Mouse (Mus musculus): ENCODE measurements around the gene Rrp12. TPM values are rescaled to one million over a fixed set of nuclear protein-coding genes. Genes with fewer than 3 reads are reported as not detected.
"Not testable (repeated sequence)": the region's sequence is repeated elsewhere in the genome, so short reads cannot be mapped to it uniquely, and the experiment has no call there.

Rrp12 gene
- total RNA-seq, 2 experiments from 2014 or later = 16.0 to 18.0 TPM

DNA sequence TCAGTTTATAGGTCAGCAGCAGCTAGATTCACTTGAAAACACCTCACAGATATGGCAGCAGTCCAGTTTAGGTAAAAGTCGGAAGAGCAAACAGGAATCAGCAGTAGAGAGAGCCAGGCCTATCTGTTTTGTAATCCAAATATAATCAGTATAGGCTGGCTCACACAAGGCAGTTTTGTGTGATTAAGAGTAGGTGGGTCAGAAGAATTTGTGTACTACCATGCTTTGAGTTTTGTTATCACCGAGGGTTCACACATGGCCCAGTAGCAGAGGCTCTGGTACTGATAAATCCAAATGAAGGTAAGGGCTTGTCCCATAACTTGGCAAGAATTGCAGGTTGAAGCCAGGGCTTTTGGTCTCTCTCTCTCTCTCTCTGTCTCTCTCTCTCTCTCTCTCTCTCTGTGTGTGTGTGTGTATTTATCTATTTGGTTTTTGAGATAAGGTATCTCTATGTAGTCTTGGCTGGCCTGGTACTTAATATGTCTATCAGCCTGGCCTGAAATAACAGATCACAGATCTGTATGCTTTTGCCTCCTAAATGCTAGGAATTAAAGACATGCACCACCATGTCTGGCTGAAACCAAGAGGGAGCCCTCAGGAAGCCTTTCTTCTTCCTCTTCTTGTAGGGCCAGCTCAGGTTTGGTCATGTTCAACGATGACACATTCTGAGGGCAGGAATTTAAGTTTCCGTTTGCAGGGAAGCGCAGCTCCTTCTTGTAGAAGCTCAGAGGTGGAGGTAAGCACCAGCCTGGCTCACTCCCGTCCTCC, 10.5 kb upstream of the Rrp12 start:
- no peak for DNase-seq

DNA sequence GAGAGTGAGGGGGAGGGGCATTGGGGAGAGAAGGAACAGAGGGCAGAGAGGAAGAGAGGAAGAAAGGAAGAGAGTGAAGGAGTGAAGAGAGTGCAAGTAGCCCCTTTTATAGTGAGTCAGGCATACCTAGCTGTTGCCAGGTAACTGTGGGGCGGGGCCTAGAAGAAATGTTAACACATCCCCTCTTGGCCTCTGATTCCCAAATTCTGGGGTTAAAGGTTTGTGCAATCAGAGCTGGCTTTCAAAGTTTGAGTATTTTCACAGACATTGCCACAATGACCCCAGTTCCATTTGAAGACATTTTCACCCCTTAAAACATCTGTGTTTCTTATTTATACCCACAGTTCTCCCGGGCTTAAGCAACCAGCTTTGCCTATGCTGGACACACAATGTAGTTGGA, 9.3 kb upstream of the Rrp12 start:
- DNase-seq = no peak

DNA sequence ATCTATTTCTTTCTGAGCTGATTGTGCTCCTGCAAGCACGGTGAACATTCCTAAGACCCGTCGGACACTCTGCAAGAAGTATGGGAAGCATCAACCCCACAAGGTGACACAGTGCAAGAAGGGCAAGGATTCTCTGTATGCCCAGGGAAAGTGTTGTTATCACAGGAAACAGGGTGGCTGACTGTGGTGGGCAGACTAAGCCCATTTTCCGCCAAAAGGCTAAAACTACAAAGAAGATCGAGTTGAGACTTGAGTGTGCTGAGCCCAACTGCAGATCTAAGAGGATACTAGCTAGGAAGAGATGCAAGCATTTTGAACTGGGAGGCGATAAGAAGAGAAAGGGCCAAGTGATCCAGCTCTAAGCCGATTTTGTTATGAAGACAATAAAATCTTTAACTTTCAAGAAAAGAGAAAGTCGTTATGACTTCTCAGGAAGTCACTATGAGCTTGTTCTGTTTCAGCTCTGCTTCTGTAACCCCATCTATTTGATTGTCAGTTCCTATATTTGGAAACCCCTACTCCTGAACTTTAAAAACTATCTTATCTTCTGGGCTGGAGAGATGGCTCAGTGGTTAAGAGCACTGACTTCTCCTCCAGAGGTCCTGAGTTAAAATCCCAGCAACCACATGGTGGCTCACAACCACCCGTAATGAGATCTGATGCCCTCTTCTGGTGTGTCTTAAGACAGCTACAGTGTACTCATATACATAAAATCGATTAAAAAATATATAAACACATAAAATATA, 7.0 kb upstream of the Rrp12 start:
- no peak for DNase-seq

DNA sequence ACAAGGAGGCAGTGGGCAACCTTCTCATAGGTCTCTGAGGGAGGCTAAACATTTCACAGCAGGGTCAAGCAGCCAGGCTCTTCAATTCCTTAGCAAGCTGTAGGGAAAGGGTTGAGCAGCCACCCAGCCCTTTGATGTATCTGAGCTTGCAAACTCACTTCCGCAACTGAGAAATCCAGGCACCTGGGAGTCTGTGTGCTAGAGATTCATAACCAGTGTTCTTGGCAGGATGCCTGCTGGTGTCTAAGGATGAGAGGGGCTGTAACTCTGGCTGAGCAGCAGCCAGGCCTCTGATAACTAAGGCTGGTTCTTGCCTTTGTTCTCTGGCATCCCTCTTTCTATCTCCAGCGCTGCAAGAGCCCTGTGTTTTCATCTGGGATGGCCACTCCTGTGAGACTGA, 5.7 kb upstream of the Rrp12 start:
- DNase-seq = no peak

DNA sequence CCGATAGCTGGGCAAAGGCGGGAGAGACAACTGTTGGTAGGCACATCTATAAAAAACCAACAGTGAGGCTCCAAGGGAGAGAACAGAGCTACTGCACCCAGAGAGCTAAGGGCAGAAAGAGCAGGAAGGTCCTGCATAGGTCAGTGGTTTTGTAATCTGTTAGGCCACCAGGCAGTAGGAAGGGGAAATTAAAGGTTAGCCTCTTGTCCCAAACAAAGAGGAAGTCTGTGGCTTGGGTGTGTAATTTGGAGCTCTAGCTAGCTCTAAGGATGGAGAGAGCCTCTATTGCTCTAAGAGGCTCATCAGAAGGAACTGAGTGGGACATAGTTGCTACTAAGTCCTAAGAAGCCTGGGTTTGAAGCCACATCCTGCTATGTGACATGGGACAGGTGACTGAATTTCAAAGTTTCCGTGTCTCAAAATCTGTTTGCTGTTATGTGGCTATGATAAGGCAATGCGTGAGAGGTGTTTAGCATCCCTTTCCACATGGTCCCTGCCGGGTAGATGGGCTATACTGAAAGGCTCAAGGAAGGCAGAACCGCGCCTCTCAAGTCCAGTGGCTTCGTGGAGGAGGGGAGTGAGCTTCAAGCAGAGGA, 4.6 kb upstream of the Rrp12 start:
- no peak for DNase-seq

DNA sequence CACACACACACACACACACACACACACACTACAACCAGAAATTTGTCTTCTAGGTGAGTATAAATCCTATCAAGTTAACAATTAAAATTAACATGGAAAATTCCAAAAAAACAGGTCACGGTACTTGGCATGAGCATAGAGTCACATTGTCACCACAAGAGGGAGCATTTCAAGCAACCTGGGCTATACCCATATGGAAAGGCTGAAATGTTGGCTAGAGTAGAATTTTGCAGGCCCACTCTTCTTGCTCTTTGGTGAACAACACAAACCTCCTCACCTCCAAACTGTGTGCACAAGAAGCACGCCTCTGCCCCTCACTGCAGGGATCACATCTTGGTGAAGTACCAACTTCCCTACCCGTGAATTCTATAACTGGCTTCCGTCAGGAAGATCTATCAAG, 2.9 kb upstream of the Rrp12 start:
- DNase-seq = peak; percentile 21 to 51

DNA sequence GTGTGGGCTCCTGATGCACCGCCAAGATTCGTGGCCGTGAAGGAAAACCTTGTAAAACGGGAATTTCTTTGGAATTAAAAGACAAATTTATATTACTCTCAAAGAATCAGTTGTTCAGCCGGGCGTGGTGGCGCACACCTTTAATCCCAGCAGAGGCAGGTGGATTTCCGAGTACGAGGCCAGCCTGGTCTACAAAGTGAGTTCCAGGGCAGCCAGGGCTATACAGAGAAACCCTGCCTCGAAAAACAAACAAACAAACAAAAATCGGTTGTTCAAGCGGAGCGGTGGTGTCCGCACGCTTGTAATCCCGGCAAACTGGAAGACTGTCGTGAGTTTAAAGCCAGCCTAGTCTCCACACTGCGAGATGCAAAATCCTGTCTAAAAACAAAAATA, 342 bp upstream of the Rrp12 start:
- no peak for DNase-seq

DNA sequence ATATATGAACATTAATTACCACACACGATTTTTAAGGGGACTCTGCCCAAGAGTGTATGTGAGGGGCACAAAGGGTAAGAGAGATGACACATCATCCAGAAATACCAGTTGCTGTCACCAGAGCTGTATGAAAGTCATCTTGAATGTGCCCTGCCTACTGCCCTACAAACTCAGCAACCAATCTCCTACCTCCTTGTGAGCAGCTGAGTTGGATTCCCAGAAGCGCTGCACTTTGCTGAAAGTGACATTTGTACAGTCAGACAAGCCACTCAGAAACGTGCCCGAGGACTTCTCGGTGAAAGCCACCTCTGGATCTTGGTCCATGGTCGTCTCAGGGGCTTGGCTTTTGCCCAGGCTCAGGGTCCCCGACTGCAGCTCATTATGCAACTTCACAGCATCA, 1.0 kb downstream of the Rrp12 start:
- DNase-seq = peak in 1 of 2 experiments; percentile 24

DNA sequence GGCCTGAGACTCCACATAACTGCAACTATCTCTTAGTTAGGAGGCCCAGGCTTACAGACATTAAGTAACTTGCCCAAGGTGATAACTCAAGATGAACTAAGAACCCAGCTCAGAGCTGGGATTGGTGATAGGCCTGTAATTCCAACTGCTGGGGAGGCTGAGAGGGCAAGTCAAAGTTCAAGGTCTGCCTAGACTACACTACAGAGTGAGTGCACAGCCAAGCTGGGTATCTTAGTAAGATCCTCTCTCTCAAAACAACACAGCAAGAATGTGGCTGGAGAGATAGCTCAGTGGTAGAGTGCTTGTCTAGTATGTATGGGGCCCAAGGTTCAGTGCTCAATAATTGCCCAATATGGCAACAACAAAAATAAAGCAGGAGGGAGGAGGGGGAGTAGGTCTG, 7.8 kb downstream of the Rrp12 start:
- no peak for DNase-seq

DNA sequence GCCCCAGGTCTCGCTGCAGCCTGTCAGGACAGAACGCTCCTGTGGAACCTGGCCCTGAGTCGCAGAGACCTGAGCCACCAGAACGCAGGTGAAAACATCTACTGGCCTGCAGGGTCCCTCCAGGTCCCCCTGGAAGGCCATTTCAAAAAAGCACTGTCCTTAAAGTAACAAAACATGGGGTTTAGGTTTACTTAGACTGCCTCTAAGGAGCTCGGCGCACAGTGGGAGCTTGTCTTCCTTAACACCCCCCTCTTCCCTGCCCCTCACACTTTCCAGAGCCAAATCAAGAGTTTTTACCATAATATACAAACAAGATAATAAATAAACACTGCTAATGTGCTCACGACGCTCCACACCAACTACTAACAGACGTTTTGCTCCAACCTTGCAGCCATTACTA, 12.1 kb downstream of the Rrp12 start:
- DNase-seq = no peak

DNA sequence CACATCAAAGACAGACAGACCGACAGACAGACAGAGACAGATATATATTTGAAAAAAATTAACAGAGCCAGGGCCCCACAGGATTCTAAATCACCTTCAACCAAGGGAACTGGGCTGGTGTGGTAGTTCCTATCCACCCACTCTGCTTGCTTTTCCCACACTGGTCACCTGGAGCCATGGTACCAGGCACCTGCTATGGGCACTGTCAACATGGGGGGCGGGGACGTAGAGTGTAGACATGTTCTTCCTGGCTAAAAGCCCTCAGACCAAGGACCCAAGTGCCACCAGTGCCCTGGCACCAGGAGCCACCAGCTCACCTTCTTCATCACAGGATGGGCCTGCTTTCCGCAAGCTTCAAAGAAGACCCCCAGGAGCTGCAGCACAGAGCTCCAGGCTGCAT, 14.1 kb downstream of the Rrp12 start:
- no peak for DNase-seq

DNA sequence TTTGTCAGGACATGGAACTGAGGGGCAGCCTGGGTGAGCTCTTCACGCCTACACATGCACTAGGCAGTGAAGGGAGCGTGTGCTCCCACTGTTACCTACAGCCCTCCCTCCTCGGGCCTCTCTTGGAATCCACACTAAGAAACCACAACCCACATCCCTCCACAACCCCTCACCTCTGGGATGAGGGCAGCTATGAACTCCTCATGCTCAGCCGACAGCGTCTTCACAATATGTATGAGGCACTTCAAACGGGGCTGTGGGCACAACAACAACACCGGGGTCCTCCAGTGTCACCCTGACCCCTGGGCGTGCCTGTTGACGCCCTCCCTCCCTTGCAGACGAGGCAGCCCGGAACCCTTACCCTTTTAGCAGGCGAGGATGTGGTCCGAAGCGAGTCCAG, 21.6 kb downstream of the Rrp12 start:
- no peak for DNase-seq

DNA sequence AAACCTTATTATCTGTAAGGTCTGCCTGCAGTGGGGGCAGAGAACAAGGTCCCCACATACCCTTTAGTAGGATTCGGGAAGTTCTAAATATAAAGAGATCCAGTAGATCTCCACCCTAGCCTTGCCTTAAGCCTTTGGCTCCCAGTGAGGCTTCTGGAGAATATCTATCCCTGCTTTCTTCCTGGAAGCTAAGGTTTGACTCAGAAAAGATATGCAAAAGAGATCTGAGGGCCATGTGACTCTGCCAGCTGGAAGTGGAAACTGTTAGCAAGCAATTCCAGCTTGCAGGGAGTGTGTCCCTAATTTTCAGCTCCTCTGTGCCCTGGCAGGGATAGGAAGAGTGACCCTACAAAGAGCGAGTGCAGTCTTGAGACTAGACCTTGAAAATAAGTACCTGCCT, 23.7 kb downstream of the Rrp12 start:
- DNase-seq = no peak

DNA sequence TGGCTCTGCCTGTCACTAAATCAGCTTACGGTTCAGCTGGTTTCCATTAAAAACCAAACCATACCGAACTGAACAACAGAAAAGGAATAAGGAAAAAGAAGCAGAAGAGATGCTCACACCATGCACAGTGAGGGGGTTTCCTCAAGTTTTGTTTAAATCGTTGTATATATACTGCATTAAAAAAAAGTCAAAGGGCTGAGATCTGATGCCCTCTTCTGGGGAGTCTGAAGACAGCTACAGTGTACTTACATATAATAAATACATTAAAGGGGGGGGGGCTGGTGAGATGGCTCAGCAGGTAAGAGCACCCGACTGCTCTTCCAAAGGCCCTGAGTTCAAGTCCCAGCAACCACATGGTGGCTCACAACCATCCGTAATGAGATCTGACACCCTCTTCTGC, 26.0 kb downstream of the Rrp12 start:
- not testable (repeated sequence) for DNase-seq

DNA sequence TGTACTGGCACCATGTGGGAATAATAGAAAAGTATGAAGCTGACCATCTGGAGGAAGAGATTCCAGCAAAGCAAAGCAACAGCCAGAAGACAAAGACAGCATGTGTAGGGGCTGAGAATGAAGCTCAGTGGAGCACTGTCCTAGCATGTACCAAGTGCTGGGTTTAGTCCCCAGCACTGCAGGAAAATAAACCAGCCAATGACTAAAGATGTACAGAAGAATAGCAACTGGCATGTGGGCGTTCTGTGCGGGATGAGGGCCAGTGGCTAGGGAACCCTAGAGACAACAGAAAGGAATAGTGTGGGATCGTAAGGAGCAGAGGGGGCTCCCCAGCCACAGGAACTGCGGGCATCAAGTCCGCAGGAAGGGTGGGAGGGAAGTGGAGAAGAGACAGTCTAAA, 26.7 kb downstream of the Rrp12 start:
- DNase-seq = no peak

DNA sequence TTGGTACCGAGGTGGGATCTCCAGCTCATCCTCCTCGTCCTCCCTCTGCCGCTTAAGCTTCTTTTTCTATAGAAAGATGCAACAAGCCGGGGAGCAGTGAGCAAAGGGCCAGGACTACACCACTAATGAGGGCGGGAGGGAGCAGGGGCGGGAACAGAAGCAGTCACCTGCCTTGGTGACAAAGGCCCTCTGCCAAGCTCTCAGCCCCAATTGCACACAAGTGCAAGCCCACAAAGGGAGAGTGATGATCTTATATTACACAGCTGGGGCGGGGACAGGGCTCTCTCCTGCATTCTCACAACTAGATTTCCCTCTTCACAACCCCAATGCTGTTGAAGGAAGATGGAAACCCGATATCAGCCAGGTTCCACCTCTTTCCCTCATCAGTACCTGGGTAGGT, 29.3 kb downstream of the Rrp12 start:
- no peak for DNase-seq

DNA sequence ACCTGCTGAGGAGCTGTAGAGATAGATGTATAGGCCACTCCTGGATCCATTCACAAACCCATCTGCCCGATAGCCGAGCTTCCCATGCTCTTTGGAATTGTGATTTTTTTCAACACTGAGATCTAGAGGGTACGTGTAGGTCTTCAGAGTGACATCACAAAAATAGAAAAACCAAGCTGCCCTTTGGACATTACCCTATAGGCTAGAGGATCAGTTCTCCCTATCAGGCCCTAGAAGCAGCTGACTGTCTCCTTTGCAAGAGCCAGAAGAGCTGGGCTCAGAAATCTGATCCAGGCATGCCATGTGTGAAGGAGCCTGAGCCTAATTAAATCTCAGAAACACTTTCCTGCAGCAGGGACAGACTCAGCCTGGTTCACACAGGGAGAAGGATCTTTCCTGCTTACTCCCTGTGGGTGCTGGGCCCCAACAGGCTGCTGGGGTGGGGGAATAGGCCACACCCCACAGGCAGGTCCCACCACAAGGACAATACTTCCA, 38.1 kb downstream of the Rrp12 start:
- DNase-seq = no peak

DNA sequence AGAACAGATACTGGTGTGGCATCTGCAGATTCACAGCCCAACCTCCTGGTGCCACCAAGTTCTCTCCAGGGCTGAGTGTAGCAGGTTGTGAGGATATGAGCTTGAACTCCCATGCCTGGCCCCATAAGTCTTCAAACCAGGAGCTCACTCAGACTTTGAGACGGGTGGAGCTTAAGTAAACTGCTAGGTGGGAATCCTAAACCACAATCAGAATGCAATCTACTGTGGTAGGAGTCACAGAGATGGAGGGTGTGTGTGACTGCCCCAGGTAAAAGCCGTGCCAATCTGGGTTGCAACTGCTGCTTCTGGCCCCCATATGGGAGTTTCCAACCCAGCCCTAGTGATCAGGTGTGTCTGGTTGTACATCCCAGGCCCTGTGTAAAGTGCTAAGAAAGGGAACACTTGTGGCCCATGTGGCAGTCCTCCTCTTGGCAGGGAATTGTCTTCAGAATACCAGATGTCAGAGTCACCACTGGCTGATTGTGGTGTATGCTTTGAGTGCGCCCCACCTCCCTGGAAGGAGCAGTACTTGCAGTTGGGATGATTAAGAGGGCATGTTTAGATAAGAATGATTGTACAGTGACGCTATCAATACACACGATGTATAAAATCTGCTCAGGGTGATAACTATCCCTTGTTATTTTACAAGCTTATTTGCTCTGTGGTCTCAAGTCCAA, 38.7 kb downstream of the Rrp12 start:
- DNase-seq = no peak

DNA sequence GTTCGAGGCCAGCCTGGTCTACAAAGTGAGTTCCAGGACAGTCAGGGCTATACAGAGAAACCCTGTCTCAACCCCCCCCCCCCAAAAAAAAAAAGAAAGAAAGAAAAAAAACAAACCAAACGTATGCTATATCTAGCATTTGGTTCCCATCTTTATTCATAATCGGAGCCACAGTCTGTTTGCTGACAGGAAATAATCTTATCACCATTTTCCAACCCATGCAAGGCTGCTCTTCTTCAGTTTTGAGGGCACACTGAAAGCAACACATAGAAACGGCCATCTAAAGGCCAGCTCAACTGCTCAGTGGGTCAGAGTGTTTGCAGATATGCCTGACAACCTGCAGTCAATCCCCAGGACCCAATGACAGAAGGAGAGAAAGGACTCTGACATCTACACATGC, 43.5 kb downstream of the Rrp12 start:
- no peak for DNase-seq

DNA sequence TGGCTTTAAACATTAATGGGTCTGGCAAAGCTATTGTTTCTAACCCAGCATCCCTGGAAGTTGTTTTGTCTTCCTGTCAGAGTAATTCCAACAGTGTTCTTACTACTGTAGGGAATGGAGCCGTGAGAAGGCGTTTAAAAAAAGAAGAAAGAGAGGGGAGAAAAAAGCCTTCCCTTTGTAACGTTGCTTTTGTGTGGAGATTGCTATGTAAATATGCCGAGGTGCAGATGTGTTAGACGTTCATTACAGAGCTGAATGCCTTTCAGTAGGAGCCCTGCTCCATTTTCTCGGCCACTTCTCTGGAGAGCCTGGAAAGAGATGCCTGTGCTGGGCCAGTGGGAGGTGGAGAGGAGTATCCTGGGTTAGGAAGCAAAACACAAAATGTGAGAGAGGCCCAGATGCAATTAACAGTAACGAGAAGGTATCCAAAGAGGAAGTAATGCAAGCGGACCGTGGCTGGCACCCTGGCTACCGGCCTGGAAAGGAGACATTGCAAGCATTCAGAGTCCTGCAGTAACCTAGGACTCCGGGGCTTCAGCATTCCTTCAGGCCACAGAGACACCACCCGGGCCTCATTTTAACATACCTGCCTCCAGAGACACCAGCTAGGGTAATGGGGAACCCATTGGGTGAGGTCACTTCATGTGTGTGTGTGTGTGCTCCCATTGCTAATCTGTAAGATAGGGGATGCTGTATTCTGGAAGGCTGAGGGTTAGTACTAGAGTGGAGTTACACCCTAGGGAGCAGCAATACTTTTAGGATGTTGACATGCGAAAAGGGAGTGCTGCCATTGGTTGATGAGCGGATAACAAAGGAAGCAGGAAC, 45.0 kb downstream of the Rrp12 start:
- no peak for DNase-seq

DNA sequence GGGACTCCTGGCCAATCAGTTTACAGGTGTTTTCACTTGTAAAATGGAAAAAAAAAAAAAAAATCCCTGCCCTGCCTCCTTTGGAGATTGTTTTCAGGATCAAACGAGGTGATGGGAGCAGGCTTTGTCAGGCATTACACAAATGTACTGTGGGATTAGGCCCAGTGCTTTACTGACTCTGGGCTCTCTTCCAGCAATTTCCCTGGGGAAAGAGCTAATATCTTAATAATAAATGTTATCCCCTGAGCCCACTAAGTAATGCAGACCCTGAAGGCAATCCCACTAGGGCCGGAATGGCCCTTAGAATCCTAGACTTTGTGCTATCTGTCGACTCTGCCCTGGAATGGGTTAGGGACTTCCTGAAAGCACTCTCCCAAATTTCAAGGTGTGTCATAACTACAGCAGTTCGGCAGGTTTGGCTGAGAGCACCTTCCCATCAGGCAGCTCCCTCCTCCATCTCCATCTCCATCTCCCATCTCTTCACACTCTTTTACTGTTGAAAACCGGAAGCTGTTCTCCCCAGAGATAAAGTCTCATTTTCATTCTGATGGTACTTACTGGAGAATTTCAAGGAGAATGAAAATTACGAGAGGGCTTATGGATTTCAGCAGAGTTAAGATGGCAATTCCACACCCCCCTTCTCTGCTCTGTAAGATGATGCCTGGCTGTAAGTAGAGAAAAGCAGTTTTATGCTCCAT, 45.8 kb downstream of the Rrp12 start:
- DNase-seq = no peak
